10 mouse cellular contexts compared by ENCODE assay signal in genomic region chr3:101799852-101800595, GRCm38 (mm10). TPM values are rescaled to one million over a fixed set of nuclear protein-coding genes. Genes with fewer than 3 reads are reported as not detected.
A peak's percentile ranks its signal among the peaks of the same experiment; 100 is the strongest.
DNase-seq lines count a peak whose midpoint lies in the region; ATAC-seq lines count a peak whose summit lies in the region.
"Had no signal": no experiment of that assay in that cellular context is flagged by ENCODE, and none has a peak within 500 bp of the region (broad histone marks: within the 10 kb centered on the region; RNA-seq: fewer than 3 reads in every experiment).

No protein-coding gene starts in this region.

- 19% methylated on average over 14 of the region's 14 CpGs for WGBS in liver, embryonic 12.5 days (ENCODE audit: insufficient replicate concordance)
- WGBS in liver, embryonic 11.5 days = 44% methylated on average over 14 of the region's 14 CpGs
- 40% methylated on average over 14 of the region's 14 CpGs for WGBS in kidney, embryonic 16.5 days
- 77% methylated on average over 14 of the region's 14 CpGs for WGBS in forebrain, embryonic 16.5 days
- 82% methylated on average over 14 of the region's 14 CpGs for WGBS in forebrain, embryonic 13.5 days

- 0 out of 2 replicates have a peak, but pooled peaks cover 5% of the 10 kb centered on the region for H3K4me1 ChIP-seq in liver, embryonic 12.5 days
- no peaks in the 10 kb centered on the region for H3K4me1 ChIP-seq in liver, embryonic 11.5 days (replicated peaks; ENCODE audit: control insufficient read depth, insufficient read depth, low read length)
- peaks cover 66% of the 10 kb centered on the region for H3K4me1 ChIP-seq in kidney, embryonic 16.5 days (ENCODE audit: insufficient read depth, low read length)
- H3K4me1 ChIP-seq in forebrain, embryonic 16.5 days (replicated peaks; ENCODE audit: control insufficient read depth, insufficient read depth, low read length) = peaks cover 8% of the 10 kb centered on the region
- H3K4me1 ChIP-seq in forebrain, embryonic 13.5 days = peaks cover 28% of the 10 kb centered on the region

- H3K9me3 ChIP-seq in liver, embryonic 12.5 days (replicated peaks) = no peaks in the 10 kb centered on the region
- H3K9me3 ChIP-seq in liver, embryonic 11.5 days (ENCODE audit: control insufficient read depth, low read length) = no peaks in the 10 kb centered on the region
- H3K9me3 ChIP-seq in kidney, embryonic 16.5 days (ENCODE audit: low read length) = no peaks in the 10 kb centered on the region
- H3K9me3 ChIP-seq in forebrain, embryonic 16.5 days (ENCODE audit: control insufficient read depth, low read length) = no peaks in the 10 kb centered on the region
- no peaks in the 10 kb centered on the region for H3K9me3 ChIP-seq in forebrain, embryonic 13.5 days (replicated peaks)

- no peak overlapping the region for H3K9ac ChIP-seq in liver, embryonic 12.5 days
- H3K9ac ChIP-seq in liver, embryonic 11.5 days (ENCODE audit: low read depth, low read length) = no peak overlapping the region
- no peak overlapping the region for H3K9ac ChIP-seq in kidney, embryonic 16.5 days (replicated peaks; ENCODE audit: low read length)
- H3K9ac ChIP-seq in forebrain, embryonic 16.5 days (replicated peaks; ENCODE audit: low read depth, low read length) = no peak overlapping the region
- no peak overlapping the region for H3K9ac ChIP-seq in forebrain, embryonic 13.5 days

- no peak for ATAC-seq in liver, embryonic 12.5 days
- no peak; the same call in 1 of the 2 replicates for ATAC-seq in liver, embryonic 11.5 days (replicated peaks; ENCODE audit: low FRiP score)
- peak; percentile 60 for ATAC-seq in kidney, embryonic 16.5 days (ENCODE audit: low FRiP score, low TSS enrichment)
- ATAC-seq in forebrain, embryonic 16.5 days = no peak
- ATAC-seq in forebrain, embryonic 13.5 days = no peak
- ATAC-seq: hindbrain, postnatal 0 days had no signal

- no peak overlapping the region for H3K27ac ChIP-seq in liver, embryonic 12.5 days
- H3K27ac ChIP-seq in liver, embryonic 11.5 days (ENCODE audit: low read depth, low read length) = no peak overlapping the region
- peak overlapping the region; percentile 80 for H3K27ac ChIP-seq in kidney, embryonic 16.5 days (ENCODE audit: low read length)
- H3K27ac ChIP-seq in forebrain, embryonic 16.5 days (ENCODE audit: low read length) = no peak overlapping the region
- H3K27ac ChIP-seq in forebrain, embryonic 13.5 days = no peak overlapping the region
- H3K27ac ChIP-seq: hindbrain, postnatal 0 days had no signal

- no peaks in the 10 kb centered on the region for H3K36me3 ChIP-seq in liver, embryonic 12.5 days
- H3K36me3 ChIP-seq in liver, embryonic 11.5 days (ENCODE audit: control insufficient read depth, insufficient read depth, low read length) = no peaks in the 10 kb centered on the region
- no peaks in the 10 kb centered on the region for H3K36me3 ChIP-seq in kidney, embryonic 16.5 days (ENCODE audit: insufficient read depth, low read length)
- H3K36me3 ChIP-seq in forebrain, embryonic 16.5 days (ENCODE audit: control insufficient read depth, insufficient read depth) = no peaks in the 10 kb centered on the region
- no peaks in the 10 kb centered on the region for H3K36me3 ChIP-seq in forebrain, embryonic 13.5 days (ENCODE audit: poor library complexity, severe bottlenecking)

- peak overlapping the region; percentile 32 for H3K4me2 ChIP-seq in liver, embryonic 12.5 days
- no peak overlapping the region for H3K4me2 ChIP-seq in liver, embryonic 11.5 days
- no peak overlapping the region; the same call in 1 of the 2 replicates for H3K4me2 ChIP-seq in kidney, embryonic 16.5 days (replicated peaks; ENCODE audit: low read depth, low read length)
- no peak overlapping the region for H3K4me2 ChIP-seq in forebrain, embryonic 16.5 days (ENCODE audit: low read length)
- no peak overlapping the region for H3K4me2 ChIP-seq in forebrain, embryonic 13.5 days

- no peak for DNase-seq in liver, embryonic 11.5 days (ENCODE audit: low spot score)
- DNase-seq in adrenal gland, postnatal 36 days = peak; percentile 82 to 84
- peak; percentile 57 to 79 for DNase-seq in thymus, adult 18-20 months
- no peak for DNase-seq in ovary, postnatal 10 days (ENCODE audit: low spot score)
- DNase-seq: retina, postnatal 1 day had no signal

- H3K4me3 ChIP-seq in liver, embryonic 12.5 days = no peak overlapping the region
- no peak overlapping the region for H3K4me3 ChIP-seq in liver, embryonic 11.5 days (ENCODE audit: low read depth, low read length)
- H3K4me3 ChIP-seq in kidney, embryonic 16.5 days (ENCODE audit: low read length) = no peak overlapping the region
- no peak overlapping the region for H3K4me3 ChIP-seq in forebrain, embryonic 16.5 days (replicated peaks; ENCODE audit: low read length)
- H3K4me3 ChIP-seq in forebrain, embryonic 13.5 days = no peak overlapping the region

- no peaks in the 10 kb centered on the region; the same call in 1 of the 2 replicates for H3K27me3 ChIP-seq in liver, embryonic 12.5 days (replicated peaks)
- H3K27me3 ChIP-seq in liver, embryonic 11.5 days (replicated peaks; ENCODE audit: control insufficient read depth, insufficient read depth, low read length) = no peaks in the 10 kb centered on the region
- no peaks in the 10 kb centered on the region for H3K27me3 ChIP-seq in kidney, embryonic 16.5 days (ENCODE audit: insufficient read depth, low read length)
- H3K27me3 ChIP-seq in forebrain, embryonic 16.5 days (replicated peaks; ENCODE audit: control insufficient read depth, insufficient read depth, low read length) = no peaks in the 10 kb centered on the region
- no peaks in the 10 kb centered on the region for H3K27me3 ChIP-seq in forebrain, embryonic 13.5 days

RNA-seq across cellular contexts. Expression of gene Mab21l3, which starts 48.7 kb away (rescaled TPM):
- polyA plus RNA-seq in liver, embryonic 12.5 days (2016; fragmentation: Nextera tagmentation; extraction: Ambion mirVana) = 0.07 and 0.11 TPM in 2 replicates
- polyA plus RNA-seq in liver, embryonic 11.5 days (2014; fragmentation: Nextera tagmentation; extraction: Ambion mirVana) = 0.11 and 0.14 TPM in 2 replicates
- under 1 TPM in 1 of 2 experiments, not detected in 1; 0.89 TPM for total RNA-seq in adrenal gland, postnatal 36 days (2021)
- polyA plus RNA-seq in kidney, embryonic 16.5 days (2015; fragmentation: Nextera tagmentation; extraction: Ambion mirVana) = 0.78 and 1.0 TPM in 2 replicates
- 0.35 and 0.41 TPM in 2 replicates for polyA plus RNA-seq in forebrain, embryonic 16.5 days (2015; fragmentation: Nextera tagmentation; extraction: Ambion mirVana)
- 0.50 and 0.54 TPM in 2 replicates for polyA plus RNA-seq in forebrain, embryonic 13.5 days (2015; fragmentation: Nextera tagmentation; extraction: Ambion mirVana)

Comparison
In these comparisons a context has a peak if more than half of its experiments do, and no peak if none do; other contexts are left out.
1. DNase-seq: peak in adrenal gland, postnatal 36 days (2 of 2) and thymus, adult 18-20 months (2 of 2); none in liver, embryonic 11.5 days (single experiment) and ovary, postnatal 10 days (single experiment).